Mouse (Mus musculus) lung, embryonic 16.5 days (tissue): Measurements from ENCODE around the gene Pik3r2. TPM values are rescaled to one million over a fixed set of nuclear protein-coding genes. Genes with fewer than 3 reads are reported as not detected.

Source experiments
- ATAC-seq: fragments of 200-750 bp; cut with Nextera tagmentation; 2 replicates; pipeline ENCODE4 v1.8.0; 2017; ENCODE audit warnings: low read depth, mild to moderate bottlenecking, moderate library complexity
- H3K27ac ChIP-seq: fragments of 300-500 bp; sonication (generic); 2 replicates; pipeline ENCODE4 v1.5.1; 2014; ENCODE audit warnings: mild to moderate bottlenecking, control low read depth, low read length
- H3K27me3 ChIP-seq: fragments of 300-500 bp; sonication (generic); 2 replicates; pipeline ENCODE4 v1.6.1; 2014; ENCODE audit warnings: low read depth, low read length, mixed read lengths; ENCODE audit not compliant: control insufficient read depth, insufficient read depth
- H3K36me3 ChIP-seq: fragments of 300-500 bp; sonication (generic); 2 replicates; pipeline ENCODE4 v1.6.1; 2014; ENCODE audit warnings: low read length; ENCODE audit not compliant: control insufficient read depth, insufficient read depth
- H3K4me1 ChIP-seq: fragments of 300-500 bp; sonication (generic); replicated peaks from 2 replicates; pipeline ENCODE4 v1.6.1; 2014; ENCODE audit warnings: low read length, mixed read lengths; ENCODE audit not compliant: control insufficient read depth, insufficient read depth
- H3K4me2 ChIP-seq: fragments of 300-500 bp; sonication (generic); 2 replicates; pipeline ENCODE4 v1.6.1; 2014; ENCODE audit warnings: low read depth, low read length, control low read depth
- H3K4me3 ChIP-seq: fragments of 300-500 bp; sonication (generic); 2 replicates; pipeline ENCODE4 v1.5.1; 2014; ENCODE audit warnings: mild to moderate bottlenecking, low read length, control low read depth
- H3K9ac ChIP-seq: fragments of 300-500 bp; sonication (generic); 2 replicates; pipeline ENCODE4 v1.6.1; 2014; ENCODE audit warnings: low read length, control low read depth
- H3K9me3 ChIP-seq: fragments of 300-500 bp; sonication (generic); 2 replicates; pipeline ENCODE4 v1.6.1; 2016; ENCODE audit warnings: low read length; ENCODE audit not compliant: control insufficient read depth
- WGBS: fragments of 180-500 bp; shearing (Covaris S2); extraction: QIAGEN DNeasy Blood & Tissue Kit; methylation state at CpG from one replicate; pipeline ENCODE4 v1.1.7; 2014; 5-methylcytosine and 5-hydroxymethylcytosine counted together
- polyA plus RNA-seq: library from polyadenylated mRNA; unstranded; fragments of >200 nt; fragmentation: Nextera tagmentation; extraction: Ambion mirVana; gene quantifications from 2 replicates; pipeline ENCODE4 v1.2.1, GENCODE M21; 2015

Pik3r2 gene
- polyA plus RNA-seq, 1 experiment from 2014 or later: 56.8 TPM

DNA sequence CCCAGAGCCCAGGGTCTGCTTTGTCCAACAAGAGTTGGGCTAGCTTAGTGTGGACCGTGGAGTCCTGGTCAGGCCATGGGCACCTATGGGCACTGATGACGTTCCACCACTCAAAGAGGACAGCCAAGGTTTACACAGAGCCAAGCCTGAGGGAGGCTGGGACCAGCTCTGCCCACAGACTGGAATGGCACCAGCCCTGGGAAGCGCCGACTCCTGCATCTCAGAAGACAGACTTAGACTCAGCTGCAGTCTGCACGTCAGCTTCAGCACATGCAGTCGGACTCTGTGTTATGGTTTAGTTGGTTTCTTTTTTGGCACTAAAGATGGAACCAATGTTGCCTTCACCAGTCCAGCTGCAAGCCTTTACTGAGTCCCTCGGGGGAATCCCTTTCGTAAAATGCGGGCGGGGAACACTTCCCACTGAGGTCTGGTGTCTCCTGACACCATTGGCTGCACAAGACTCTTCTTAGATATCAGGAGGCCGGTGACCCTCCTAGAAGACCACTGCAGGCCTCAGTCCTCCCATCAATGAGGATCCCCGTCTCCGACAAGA, 26.3 kb downstream of the Pik3r2 start:
- no peak overlapping the region for H3K4me2 ChIP-seq
- no peak overlapping the region for H3K27ac ChIP-seq
- H3K9me3 ChIP-seq: no peaks in the 10 kb centered on the region
- H3K4me1 ChIP-seq: peaks cover 14% of the 10 kb centered on the region
- no peak overlapping the region for H3K4me3 ChIP-seq
- no peaks in the 10 kb centered on the region for H3K36me3 ChIP-seq
- 81% methylated on average over 13 of the region's 13 CpGs for WGBS
- no peak for ATAC-seq
- H3K9ac ChIP-seq: no peak overlapping the region
- H3K27me3 ChIP-seq: peaks cover 31% of the 10 kb centered on the region

DNA sequence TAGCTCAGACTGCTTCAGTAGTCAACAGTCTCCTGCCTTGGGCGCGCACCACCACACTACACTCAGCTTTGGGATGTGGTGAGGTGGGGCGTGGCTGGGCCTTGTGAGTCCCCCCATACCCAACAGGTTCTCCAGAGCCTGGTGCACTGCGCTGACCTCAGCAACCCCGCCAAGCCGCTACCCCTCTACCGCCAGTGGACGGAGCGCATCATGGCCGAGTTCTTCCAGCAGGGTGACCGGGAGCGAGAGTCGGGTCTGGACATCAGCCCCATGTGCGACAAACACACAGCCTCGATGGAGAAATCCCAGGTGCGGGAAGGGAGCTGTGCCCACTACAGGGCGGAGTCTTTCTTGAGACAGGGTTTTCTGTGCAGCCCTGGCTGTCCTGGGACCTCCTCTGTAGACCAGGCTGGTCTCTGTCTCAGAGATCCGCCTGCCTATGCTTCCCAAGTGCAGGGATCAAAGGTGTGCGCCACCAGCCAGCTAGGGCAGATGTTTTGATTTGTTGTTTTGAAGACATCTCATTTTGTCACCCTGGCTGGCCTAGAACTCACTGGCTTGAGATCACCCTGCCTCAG, 27.3 kb downstream of the Pik3r2 start:
- Histone ChIP-seq H3K36me3 (no peaks in the 10 kb centered on the region), H3K4me1 (peaks cover 14% of the 10 kb centered on the region), H3K4me2 (no peak overlapping the region), H3K9ac (no peak overlapping the region), H3K27ac (no peak overlapping the region), H3K4me3 (no peak overlapping the region), H3K9me3 (no peaks in the 10 kb centered on the region), H3K27me3 (peaks cover 41% of the 10 kb centered on the region)
- 72% methylated on average over 19 of the region's 19 CpGs for WGBS
- ATAC-seq: no peak

DNA sequence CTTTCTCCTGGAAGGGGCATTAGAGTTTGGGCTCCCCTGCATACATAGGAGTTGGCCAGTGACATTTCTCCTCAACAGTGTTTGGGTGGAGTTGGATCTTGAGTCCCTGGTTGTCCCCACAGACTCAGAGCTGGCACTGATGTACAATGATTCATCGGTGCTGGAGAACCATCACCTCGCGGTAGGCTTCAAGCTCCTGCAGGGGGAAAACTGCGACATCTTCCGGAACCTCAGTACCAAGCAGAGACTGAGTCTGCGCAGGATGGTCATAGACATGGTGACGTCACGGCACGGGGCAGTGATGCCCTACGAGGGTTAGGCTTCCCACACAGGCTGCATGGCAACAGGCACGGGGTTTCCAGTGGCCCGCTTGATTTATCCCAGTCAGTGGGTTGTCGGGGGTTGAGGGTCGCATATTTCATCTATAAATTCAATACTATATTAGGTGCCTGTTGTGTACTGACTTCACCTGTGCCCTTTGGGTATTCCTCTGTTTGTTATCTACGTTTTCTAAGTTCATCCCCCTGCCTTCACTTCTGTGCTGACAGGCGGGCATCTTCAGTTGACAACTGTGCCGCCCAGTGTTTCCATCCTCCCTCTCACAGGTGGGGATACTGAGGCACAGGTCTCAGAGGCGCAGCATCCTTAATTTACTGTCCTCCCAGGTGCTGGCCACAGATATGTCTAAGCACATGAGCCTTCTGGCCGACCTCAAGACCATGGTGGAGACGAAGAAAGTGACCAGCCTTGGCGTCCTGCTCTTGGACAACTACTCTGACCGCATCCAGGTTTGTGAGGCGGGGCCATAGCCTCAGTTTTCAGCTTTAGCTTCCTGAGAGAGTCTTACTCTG, 28.0 kb downstream of the Pik3r2 start:
- Histone ChIP-seq H3K36me3 (no peaks in the 10 kb centered on the region), H3K27ac (no peak overlapping the region), H3K9me3 (no peaks in the 10 kb centered on the region), H3K4me3 (no peak overlapping the region), H3K27me3 (peaks cover 48% of the 10 kb centered on the region), H3K9ac (no peak overlapping the region), H3K4me1 (peaks cover 18% of the 10 kb centered on the region), H3K4me2 (no peak overlapping the region)
- WGBS: 82% methylated on average over 23 of the region's 23 CpGs
- ATAC-seq: no peak

DNA sequence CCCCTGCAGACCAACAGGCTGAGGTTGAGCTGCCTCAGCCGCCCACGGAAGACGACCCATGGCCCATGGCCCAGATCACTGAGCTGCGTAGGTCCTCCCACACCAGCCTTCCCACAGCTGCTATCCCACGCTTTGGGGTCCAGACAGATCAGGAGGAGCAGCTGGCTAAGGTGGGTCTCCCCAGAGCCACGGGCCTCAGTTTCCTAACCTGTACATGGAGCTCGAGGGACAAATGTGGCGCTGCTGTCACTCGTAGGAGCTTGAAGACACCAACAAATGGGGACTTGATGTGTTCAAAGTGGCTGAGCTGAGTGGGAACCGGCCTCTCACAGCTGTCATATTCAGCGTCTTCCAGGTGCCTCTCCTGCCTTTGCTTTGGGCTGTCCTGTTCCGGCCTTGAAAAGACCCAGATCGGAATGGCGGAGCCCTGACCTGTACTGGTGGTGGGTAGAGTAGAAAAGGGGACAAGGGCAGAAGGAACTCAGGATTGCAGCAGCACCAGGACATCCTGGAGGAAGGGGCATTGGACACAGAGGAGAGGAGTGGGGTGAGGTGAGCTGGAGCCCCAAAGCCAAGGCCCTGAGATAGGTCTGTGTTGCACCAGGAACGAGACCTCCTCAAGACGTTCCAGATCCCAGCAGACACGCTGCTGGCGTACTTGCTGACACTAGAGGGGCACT, 29.2 kb downstream of the Pik3r2 start:
- Histone ChIP-seq H3K4me3 (no peak overlapping the region), H3K27ac (no peak overlapping the region), H3K9me3 (no peaks in the 10 kb centered on the region), H3K27me3 (peaks cover 59% of the 10 kb centered on the region), H3K4me2 (no peak overlapping the region), H3K4me1 (peaks cover 11% of the 10 kb centered on the region), H3K36me3 (no peaks in the 10 kb centered on the region), H3K9ac (no peak overlapping the region)
- ATAC-seq: no peak
- 81% methylated on average over 18 of the region's 18 CpGs for WGBS

DNA sequence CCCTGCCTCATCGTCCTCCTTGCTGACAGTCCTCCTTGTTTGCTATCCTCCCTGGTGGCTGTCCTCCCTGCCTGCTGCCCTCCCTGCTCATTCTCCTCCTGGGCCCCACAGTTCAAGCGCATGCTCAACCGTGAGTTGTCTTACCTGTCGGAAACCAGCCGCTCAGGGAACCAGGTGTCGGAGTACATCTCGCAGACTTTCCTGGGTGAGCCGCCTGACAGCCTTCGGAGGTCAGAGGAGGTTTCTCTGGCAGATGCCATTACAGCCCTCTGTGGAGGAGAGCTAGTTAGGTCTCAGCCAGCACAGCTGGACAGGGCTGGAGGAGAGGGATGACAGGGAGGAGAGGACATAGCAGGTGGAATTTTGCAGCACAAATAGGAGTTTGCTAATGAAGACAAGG, 29.8 kb downstream of the Pik3r2 start:
- no peaks in the 10 kb centered on the region for H3K36me3 ChIP-seq
- ATAC-seq: no peak
- peaks cover 66% of the 10 kb centered on the region for H3K27me3 ChIP-seq
- 35% methylated on average over 9 of the region's 9 CpGs for WGBS
- no peak overlapping the region for H3K4me2 ChIP-seq
- no peak overlapping the region for H3K9ac ChIP-seq
- H3K27ac ChIP-seq: no peak overlapping the region
- H3K9me3 ChIP-seq: no peaks in the 10 kb centered on the region
- peaks cover 11% of the 10 kb centered on the region for H3K4me1 ChIP-seq
- H3K4me3 ChIP-seq: no peak overlapping the region

DNA sequence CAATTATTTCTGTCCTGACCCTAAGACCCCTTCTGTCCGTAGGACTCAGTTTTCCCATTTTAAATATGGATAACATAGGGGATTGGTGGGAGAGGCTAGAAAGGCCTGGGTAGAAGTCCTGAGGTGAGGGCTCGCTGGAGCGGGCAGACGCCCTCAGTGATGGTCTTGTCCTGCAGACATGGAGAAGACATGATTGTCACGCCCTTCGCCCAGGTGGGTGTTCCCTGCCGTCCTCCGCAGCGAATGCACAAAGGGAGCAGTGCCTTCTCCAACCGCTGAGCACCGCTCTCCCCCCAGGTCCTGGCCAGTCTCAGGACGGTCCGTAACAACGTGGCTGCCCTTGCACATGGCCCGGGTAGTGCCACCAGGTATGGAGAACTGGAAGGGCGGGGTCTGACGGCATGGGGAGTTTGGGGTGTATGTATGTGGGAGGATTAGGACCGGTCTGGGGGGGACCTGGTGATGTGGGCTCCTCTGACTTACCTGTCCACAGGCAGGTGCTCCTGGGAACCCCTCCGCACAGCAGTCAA, 30.8 kb downstream of the Pik3r2 start:
- no peak overlapping the region for H3K4me3 ChIP-seq
- peaks cover 69% of the 10 kb centered on the region for H3K27me3 ChIP-seq
- no peak overlapping the region for H3K27ac ChIP-seq
- no peaks in the 10 kb centered on the region for H3K36me3 ChIP-seq
- no peaks in the 10 kb centered on the region for H3K9me3 ChIP-seq
- H3K4me2 ChIP-seq: no peak overlapping the region
- 43% methylated on average over 19 of the region's 19 CpGs for WGBS
- H3K9ac ChIP-seq: no peak overlapping the region
- ATAC-seq: no peak
- H3K4me1 ChIP-seq: peaks cover 11% of the 10 kb centered on the region

DNA sequence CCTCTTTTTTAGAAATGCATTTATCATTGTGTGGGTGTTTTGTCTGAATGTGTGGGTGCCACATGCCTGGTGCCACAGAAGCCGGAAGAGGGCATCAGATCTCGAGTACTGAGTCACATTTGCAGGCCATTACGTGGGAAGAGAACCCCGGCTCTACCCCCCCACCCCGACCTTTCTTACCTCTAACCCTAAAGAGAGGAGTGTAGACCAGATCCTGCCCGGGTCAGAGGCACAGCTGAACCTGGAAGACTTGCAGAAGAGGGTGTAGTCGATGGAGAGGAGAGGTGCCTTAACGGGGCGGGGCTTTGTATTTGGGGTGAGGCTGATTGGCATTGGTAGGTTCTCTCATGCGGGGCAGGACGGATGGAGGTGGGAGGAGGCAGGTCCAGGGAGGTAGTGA, 31.7 kb downstream of the Pik3r2 start:
- Histone ChIP-seq H3K4me3 (no peak overlapping the region), H3K27me3 (peaks cover 69% of the 10 kb centered on the region), H3K27ac (no peak overlapping the region), H3K9me3 (no peaks in the 10 kb centered on the region), H3K36me3 (no peaks in the 10 kb centered on the region), H3K9ac (no peak overlapping the region), H3K4me1 (peaks cover 11% of the 10 kb centered on the region), H3K4me2 (peak overlapping the region; percentile 58; the same call in 1 of the 2 replicates)
- 46% methylated on average over 11 of the region's 11 CpGs for WGBS
- no peak for ATAC-seq

DNA sequence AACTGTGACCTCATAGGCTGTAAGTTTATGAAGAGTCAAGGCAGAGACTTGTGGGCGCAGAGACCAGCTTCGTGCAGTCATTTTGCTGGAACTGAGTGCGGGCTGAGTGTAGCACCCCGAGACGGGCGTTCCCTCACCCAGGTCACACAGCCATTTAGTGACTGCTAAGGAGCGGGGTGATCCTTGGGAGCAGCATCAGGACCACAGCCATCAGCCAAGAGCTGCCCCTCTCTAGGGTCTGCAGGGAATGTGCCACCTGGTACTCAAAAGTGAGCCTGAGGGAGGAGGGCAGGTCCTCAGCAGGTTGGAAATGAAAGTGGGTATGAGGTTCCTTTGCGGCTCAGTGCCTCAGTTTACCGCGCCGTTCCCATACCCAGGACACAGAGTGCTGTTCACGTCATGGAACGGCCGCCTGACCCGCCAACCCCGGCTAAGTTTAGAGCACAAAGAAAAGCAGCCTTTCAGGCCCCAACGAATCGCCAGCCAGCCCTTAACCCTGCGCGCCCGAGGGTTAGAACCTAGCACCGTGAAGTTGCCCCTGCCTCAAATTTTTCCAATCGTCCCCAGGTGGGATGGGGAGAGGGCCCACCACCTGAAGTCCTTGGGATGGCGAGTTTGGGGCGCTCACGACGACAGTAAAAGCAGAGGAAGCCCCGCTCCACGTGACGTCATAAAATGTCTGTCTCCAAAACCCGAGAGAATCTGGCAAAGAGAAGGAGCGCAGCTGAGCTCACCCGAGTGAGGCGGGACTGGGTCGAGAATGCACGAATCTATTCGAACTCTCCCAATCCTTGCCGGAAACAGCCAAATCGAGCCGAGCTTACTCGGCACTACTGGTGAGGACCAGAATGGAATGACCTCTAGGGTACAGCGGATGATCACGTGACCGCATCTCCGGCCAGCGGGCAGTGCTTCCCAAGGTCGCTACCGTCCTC, 32.6 kb downstream of the Pik3r2 start:
- Histone ChIP-seq H3K27me3 (peaks cover 69% of the 10 kb centered on the region), H3K4me2 (peak overlapping the region; percentile 58), H3K9me3 (no peaks in the 10 kb centered on the region), H3K4me1 (peaks cover 11% of the 10 kb centered on the region), H3K36me3 (no peaks in the 10 kb centered on the region), H3K9ac (peak overlapping the region; percentile 55), H3K27ac (no peak overlapping the region), H3K4me3 (peak overlapping the region; percentile 43)
- peak; percentile 32; the same call in 1 of the 2 replicates for ATAC-seq
- 6% methylated on average over 48 of the region's 48 CpGs for WGBS
